Mouse (Mus musculus) lung, postnatal 10 days (tissue): Measurements from ENCODE around the gene Arhgef17.
"Not testable (repeated sequence)": the region's sequence is repeated elsewhere in the genome, so short reads cannot be mapped to it uniquely, and the experiment has no call there.

Source experiments
- DNase-seq: peaks from one replicate; pipeline ENCODE4 v3.0.0; 2021

Gene Arhgef17

GRCm38 (mm10) chr7:100871892-100872291, 60.0 kb downstream of the Arhgef17 start:
- peak; percentile 69 for DNase-seq

GRCm38 (mm10) chr7:100871355-100871754, 60.6 kb downstream of the Arhgef17 start:
- no peak for DNase-seq

- no peak for DNase-seq
These were observed 61.9 kb downstream of the Arhgef17 start for GRCm38 (mm10) chr7:100869877-100870629.

- DNase-seq: no peak
These were observed 63.4 kb downstream of the Arhgef17 start for GRCm38 (mm10) chr7:100868551-100868950.

GRCm38 (mm10) chr7:100867561-100867960, 64.3 kb downstream of the Arhgef17 start:
- no peak for DNase-seq

- DNase-seq: peak; percentile 75
These were observed 65.2 kb downstream of the Arhgef17 start for GRCm38 (mm10) chr7:100866675-100867074.

GRCm38 (mm10) chr7:100862828-100863638, 68.9 kb downstream of the Arhgef17 start, which contains the start of gene Relt:
Gene Relt, minus strand, starts transcription at chr7:100863446.
- peak; percentile 97 for DNase-seq

GRCm38 (mm10) chr7:100862353-100862752, 69.6 kb downstream of the Arhgef17 start:
- no peak for DNase-seq

- no peak for DNase-seq
These were observed 70.7 kb downstream of the Arhgef17 start for GRCm38 (mm10) chr7:100861209-100861608.

- no peak for DNase-seq
These were observed 71.5 kb downstream of the Arhgef17 start for GRCm38 (mm10) chr7:100860450-100860849.

GRCm38 (mm10) chr7:100855795-100856573, 75.9 kb downstream of the Arhgef17 start:
- DNase-seq: peak; percentile 62

GRCm38 (mm10) chr7:100855300-100855699, 76.6 kb downstream of the Arhgef17 start:
- no peak for DNase-seq

- no peak for DNase-seq
These were observed 77.0 kb downstream of the Arhgef17 start for GRCm38 (mm10) chr7:100854861-100855260.

- no peak for DNase-seq
These were observed 77.6 kb downstream of the Arhgef17 start for GRCm38 (mm10) chr7:100854137-100854814.

- no peak for DNase-seq
These were observed 78.5 kb downstream of the Arhgef17 start for GRCm38 (mm10) chr7:100853396-100853795.

GRCm38 (mm10) chr7:100851481-100852356, 80.2 kb downstream of the Arhgef17 start:
- no peak for DNase-seq

- no peak for DNase-seq
These were observed 82.4 kb downstream of the Arhgef17 start for GRCm38 (mm10) chr7:100849508-100849907.

- peak; percentile 84 for DNase-seq
These were observed 83.2 kb downstream of the Arhgef17 start for GRCm38 (mm10) chr7:100848744-100849143.

- DNase-seq: no peak
These were observed 84.8 kb downstream of the Arhgef17 start for GRCm38 (mm10) chr7:100847131-100847530.

GRCm38 (mm10) chr7:100846033-100846432, 85.9 kb downstream of the Arhgef17 start:
- DNase-seq: not testable (repeated sequence)

GRCm38 (mm10) chr7:100845412-100845811, 86.5 kb downstream of the Arhgef17 start:
- DNase-seq: peak; percentile 81
